Mouse (Mus musculus) CH12.LX (cell line): ENCODE measurements around the gene Bbs10. TPM values are rescaled to one million over a fixed set of nuclear protein-coding genes. Genes with fewer than 3 reads are reported as not detected.

ENCODE experiments used
- DNase-seq: peaks from one replicate; pipeline ENCODE4 v3.0.0-alpha.2; 2013; ENCODE audit errors: extremely low read depth
- H3K27ac ChIP-seq: 2 replicates; pipeline ENCODE4 v1.5.1; 2012; ENCODE audit warnings: low read depth, mild to moderate bottlenecking, control low read depth, moderate library complexity; ENCODE audit not compliant: insufficient read depth
- H3K27me3 ChIP-seq: replicated peaks from 2 replicates; pipeline ENCODE3; 2012; ENCODE audit warnings: inconsistent platforms
- H3K36me3 ChIP-seq, 2 experiments: replicated peaks in 1 of 2; 2 replicates each; pipeline versions ENCODE3 to v1.6.1; 2012; ENCODE audit warnings: inconsistent platforms in 1 of 2, low read length in 1 of 2, mild to moderate bottlenecking in 1 of 2, mixed read lengths in 1 of 2, moderate library complexity in 1 of 2; ENCODE audit not compliant: control insufficient read depth in 1 of 2, insufficient read depth in 1 of 2
- H3K4me1 ChIP-seq, 2 experiments: 2 replicates each; pipeline ENCODE4 v1.6.1; 2012; ENCODE audit warnings: inconsistent platforms in 1 of 2, moderate library complexity in 1 of 2; ENCODE audit not compliant: insufficient read depth in 2 of 2, control insufficient read depth in 1 of 2
- H3K4me2 ChIP-seq: 2 replicates; pipeline ENCODE4 v1.6.1; 2012; ENCODE audit warnings: low read depth, mild to moderate bottlenecking, control low read depth; ENCODE audit not compliant: poor library complexity, insufficient read depth, severe bottlenecking
- H3K4me3 ChIP-seq, 3 experiments: fragments of 150-350 bp in 1 of 3; sonication (generic) in 1 of 3; replicated peaks in 1 of 3; 2 replicates each; pipeline versions ENCODE3 to v1.5.1; 2011 to 2012; ENCODE audit warnings: low read depth in 2 of 3, low read length in 2 of 3, mild to moderate bottlenecking in 2 of 3, moderate library complexity in 2 of 3, control low read depth in 1 of 3, improper control_type of control experiment in 1 of 3, inconsistent platforms in 1 of 3, mixed read lengths in 1 of 3; ENCODE audit not compliant: poor library complexity in 1 of 3
- H3K79me2 ChIP-seq: replicated peaks from 2 replicates; pipeline ENCODE4 v1.6.1; 2012; ENCODE audit warnings: mild to moderate bottlenecking, moderate library complexity; ENCODE audit not compliant: control insufficient read depth, poor library complexity, insufficient read depth, severe bottlenecking; ENCODE audit errors: extremely low read depth
- H3K9ac ChIP-seq: 2 replicates; pipeline ENCODE4 v1.6.1; 2012; ENCODE audit warnings: low read depth, mild to moderate bottlenecking, control low read depth, moderate library complexity; ENCODE audit not compliant: insufficient read depth
- H3K9me3 ChIP-seq: replicated peaks from 2 replicates; pipeline ENCODE3; 2012; ENCODE audit warnings: low read length, inconsistent platforms, mixed read lengths
- CHD1 ChIP-seq: IDR thresholded peaks from 2 replicates; pipeline ENCODE4 v1.6.1; 2012; ENCODE audit warnings: low read depth, low read length, improper control_type of control experiment, inconsistent platforms
- CTCF ChIP-seq, 2 experiments: IDR thresholded peaks in 1 of 2; conservative IDR thresholded peaks in 1 of 2; 2 replicates each; pipeline ENCODE4 v1.5.1; 2011 to 2012; ENCODE audit warnings: low read depth in 2 of 2, low read length in 2 of 2, improper control_type of control experiment in 1 of 2, inconsistent platforms in 1 of 2, mild to moderate bottlenecking in 1 of 2, moderate library complexity in 1 of 2
- ELF1 ChIP-seq: IDR thresholded peaks from 2 replicates; pipeline ENCODE4 v1.6.1; 2014; ENCODE audit warnings: low read depth, mild to moderate bottlenecking, inconsistent platforms, low read length, improper control_type of control experiment
- ETS1 ChIP-seq: conservative IDR thresholded peaks from 2 replicates; pipeline ENCODE4 v1.6.1; 2012; ENCODE audit warnings: low read depth, mild to moderate bottlenecking, inconsistent platforms, low read length, improper control_type of control experiment, moderate library complexity
- GABPA ChIP-seq: IDR thresholded peaks from 2 replicates; pipeline ENCODE4 v1.6.1; 2012; ENCODE audit warnings: low read depth, low read length, improper control_type of control experiment, inconsistent platforms; ENCODE audit not compliant: insufficient replicate concordance
- HCFC1 ChIP-seq: IDR thresholded peaks from 2 replicates; pipeline ENCODE4 v1.6.1; 2012; ENCODE audit warnings: low read depth, mild to moderate bottlenecking, inconsistent platforms, low read length, improper control_type of control experiment
- KAT2A ChIP-seq: IDR thresholded peaks from 2 replicates; pipeline ENCODE4 v1.6.1; 2012; ENCODE audit warnings: low read length, improper control_type of control experiment, inconsistent platforms; ENCODE audit not compliant: insufficient replicate concordance
- MEF2A ChIP-seq: IDR thresholded peaks from 2 replicates; pipeline ENCODE4 v1.6.1; 2014; ENCODE audit warnings: low read depth, mild to moderate bottlenecking, inconsistent platforms, low read length, improper control_type of control experiment, borderline replicate concordance
- NELFE ChIP-seq: IDR thresholded peaks from 2 replicates; pipeline ENCODE4 v1.6.1; 2011; ENCODE audit warnings: low read depth, low read length, improper control_type of control experiment
- PAX5 ChIP-seq: IDR thresholded peaks from 2 replicates; pipeline ENCODE4 v1.6.1; 2012; ENCODE audit warnings: low read length, inconsistent platforms, mixed read lengths
- POLR2AphosphoS2 ChIP-seq: IDR thresholded peaks from 2 replicates; pipeline ENCODE4 v1.6.1; 2011; ENCODE audit warnings: low read depth, low read length, improper control_type of control experiment
- RAD21 ChIP-seq: IDR thresholded peaks from 2 replicates; pipeline ENCODE4 v1.6.1; 2011; ENCODE audit warnings: low read depth, mild to moderate bottlenecking, low read length, improper control_type of control experiment, moderate library complexity
- RCOR1 ChIP-seq: conservative IDR thresholded peaks from 2 replicates; pipeline ENCODE4 v1.6.1; 2012; ENCODE audit warnings: low read depth, mild to moderate bottlenecking, inconsistent platforms, low read length, improper control_type of control experiment
- SMC3 ChIP-seq: IDR thresholded peaks from 2 replicates; pipeline ENCODE4 v1.6.1; 2011; ENCODE audit warnings: low read depth, low read length, improper control_type of control experiment
- USF2 ChIP-seq: conservative IDR thresholded peaks from 2 replicates; pipeline ENCODE4 v1.6.1; 2011; ENCODE audit warnings: low read depth, low read length, improper control_type of control experiment
- ZC3H11A ChIP-seq: IDR thresholded peaks from 2 replicates; pipeline ENCODE4 v1.6.1; 2012; ENCODE audit warnings: low read depth, mild to moderate bottlenecking, inconsistent platforms, low read length, improper control_type of control experiment
- dilution Hi-C: fragments of 300-500 bp; cut with MboI; formaldehyde crosslinking; loops from 2 replicates; pipeline ENCODE4 v1.14.3; 2020; ENCODE audit warnings: low sequenced_read_pairs; ENCODE audit not compliant: extremely low pct_unique_long_range_greater_than_20kb, extremely low pct_ligation_motif_present
- in situ Hi-C: fragments of 300-500 bp; cut with MboI; formaldehyde crosslinking; loops from 3 replicates; pipeline ENCODE4 v1.14.3; 2019; ENCODE audit warnings: low sequenced_read_pairs, low pct_ligation_motif_present, low pct_unique_long_range_greater_than_20kb, mixed read lengths
- polyA plus RNA-seq: library from polyadenylated mRNA; unstranded; fragments of >175 nt; gene quantifications from 2 replicates; pipeline ENCODE4 v1.2.1, GENCODE M21; 2012; ENCODE audit warnings: low read depth; ENCODE audit not compliant: insufficient read length
- total RNA-seq, 2 experiments: library from RNA; depleted of rRNA; stranded (reverse); fragments of 300-350 nt in 1 of 2; fragments of >200 nt in 1 of 2; gene quantifications; 2 replicates each; pipeline ENCODE4 v1.2.3; 2012 to 2014

Bbs10 gene
- total and polyA plus RNA-seq, 3 experiments: 2.2 to 6.0 (median 4.5) TPM

- H3K4me2 ChIP-seq: no peak overlapping the region
- H3K4me1 ChIP-seq: no peaks in the 10 kb centered on the region
- dilution Hi-C loops: no loop called here
Measured at GRCm38 (mm10) chr10:111313282-111313681, 14.8 kb downstream of the Bbs10 start.

GRCm38 (mm10) chr10:111314636-111315395 lies 16.3 kb downstream of the Bbs10 start:
- Histone ChIP-seq H3K4me2 (no peak overlapping the region), H3K4me1 (no peaks in the 10 kb centered on the region), H3K27ac (no peak overlapping the region), H3K9me3 (no peaks in the 10 kb centered on the region), H3K27me3 (no peaks in the 10 kb centered on the region), H3K36me3 (no peaks in the 10 kb centered on the region), H3K9ac (no peak overlapping the region), H3K79me2 (no peaks in the 10 kb centered on the region), H3K4me3 (no peak overlapping the region)
- dilution Hi-C loops (no loop called here), in situ Hi-C loops (loop anchor here (25.0 kb wide), 2 partner anchors 322 to 622 kb away; no protein-coding TSS in a partner anchor)
- TF ChIP-seq POLR2AphosphoS2 (no peak), CTCF (conservative IDR thresholded peaks at IDR 0.05 in 1 of 2, IDR thresholded peaks at IDR 0.05 in 1 of 2; ENCODE audit: low read depth in 2 of 2, low read length in 2 of 2) (no peak), RCOR1 (no peak), ETS1 (no peak), USF2 (no peak)
- no peak for DNase-seq

More at GRCm38 (mm10) chr10:111313282-111313681, 14.8 kb downstream of the Bbs10 start:
- no peak for DNase-seq
- H3K9me3 ChIP-seq: no peaks in the 10 kb centered on the region
- no peaks in the 10 kb centered on the region for H3K79me2 ChIP-seq
- no peak overlapping the region for H3K27ac ChIP-seq
- H3K27me3 ChIP-seq: no peaks in the 10 kb centered on the region
- in situ Hi-C loops: loop anchor here (25.0 kb wide), 2 partner anchors 324 to 624 kb away; no protein-coding TSS in a partner anchor
- H3K36me3 ChIP-seq: no peaks in the 10 kb centered on the region
- no peak overlapping the region for H3K9ac ChIP-seq
- TF ChIP-seq KAT2A (no peak), ZC3H11A (no peak), PAX5 (no peak), HCFC1 (no peak), ELF1 (no peak), ETS1 (no peak), RAD21 (no peak), GABPA (no peak), USF2 (no peak), SMC3 (no peak), CHD1 (no peak), MEF2A (no peak), NELFE (no peak)
- no peak overlapping the region for H3K4me3 ChIP-seq
